Mouse (Mus musculus) brown adipose tissue, adult 24 weeks (tissue): Measurements from ENCODE around the gene 2010111I01Rik. TPM values are rescaled to one million over a fixed set of nuclear protein-coding genes. Genes with fewer than 3 reads are reported as not detected.

Experiments used
- H3K27ac ChIP-seq: fragments of 200-500 bp; replicated peaks from 2 replicates; pipeline ENCODE4 v1.5.1; 2012; ENCODE audit warnings: low read depth, mild to moderate bottlenecking, low read length
- H3K4me1 ChIP-seq: fragments of 200-500 bp; 2 replicates; pipeline ENCODE4 v1.6.1; 2012; ENCODE audit warnings: low read length, mixed read lengths; ENCODE audit not compliant: control insufficient read depth, insufficient read depth, insufficient read length
- H3K4me3 ChIP-seq: fragments of 200-500 bp; 2 replicates; pipeline ENCODE4 v1.5.1; 2012; ENCODE audit warnings: low read depth, mild to moderate bottlenecking, low read length, moderate library complexity; ENCODE audit not compliant: insufficient read depth
- polyA plus RNA-seq: library from polyadenylated mRNA; stranded (reverse); fragments of >200 nt; gene quantifications from 2 replicates; pipeline ENCODE4 v1.2.4, GENCODE M21; 2012; ENCODE audit not compliant: missing spikeins, insufficient read depth, insufficient read length

Gene 2010111I01Rik
- polyA plus RNA-seq, 1 experiment: 10.7 TPM

DNA sequence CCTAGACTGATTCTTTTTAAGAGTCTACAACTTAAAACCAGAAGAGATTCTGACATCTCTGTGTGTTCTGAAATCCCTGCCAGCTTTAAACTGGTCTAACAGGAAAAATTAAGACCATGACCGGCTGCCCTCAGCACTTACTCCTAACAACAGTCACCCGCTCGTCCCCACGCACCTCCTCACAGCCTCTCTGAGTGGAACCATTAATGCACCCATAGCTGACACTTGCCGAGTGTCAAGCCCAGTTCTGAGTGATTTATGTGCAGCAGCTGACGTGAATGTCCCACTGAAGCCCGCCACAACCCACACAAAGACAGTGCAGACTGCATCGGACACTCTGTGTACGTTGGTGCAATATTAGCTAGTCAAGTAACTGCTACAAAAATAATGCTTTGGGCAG is 280.5 kb downstream of the 2010111I01Rik start:
- Histone ChIP-seq H3K4me1 (peaks cover 33% of the 10 kb centered on the region), H3K4me3 (no peak overlapping the region; the same call in 1 of the 2 replicates), H3K27ac (no peak overlapping the region)

- H3K4me1 ChIP-seq: peaks cover 33% of the 10 kb centered on the region
- no peak overlapping the region for H3K4me3 ChIP-seq
- peak overlapping the region; percentile 60; the same call in 1 of the 2 replicates for H3K27ac ChIP-seq
Measured at GRCm38 (mm10) chr13:63245812-63246211, 281.1 kb downstream of the 2010111I01Rik start.

DNA sequence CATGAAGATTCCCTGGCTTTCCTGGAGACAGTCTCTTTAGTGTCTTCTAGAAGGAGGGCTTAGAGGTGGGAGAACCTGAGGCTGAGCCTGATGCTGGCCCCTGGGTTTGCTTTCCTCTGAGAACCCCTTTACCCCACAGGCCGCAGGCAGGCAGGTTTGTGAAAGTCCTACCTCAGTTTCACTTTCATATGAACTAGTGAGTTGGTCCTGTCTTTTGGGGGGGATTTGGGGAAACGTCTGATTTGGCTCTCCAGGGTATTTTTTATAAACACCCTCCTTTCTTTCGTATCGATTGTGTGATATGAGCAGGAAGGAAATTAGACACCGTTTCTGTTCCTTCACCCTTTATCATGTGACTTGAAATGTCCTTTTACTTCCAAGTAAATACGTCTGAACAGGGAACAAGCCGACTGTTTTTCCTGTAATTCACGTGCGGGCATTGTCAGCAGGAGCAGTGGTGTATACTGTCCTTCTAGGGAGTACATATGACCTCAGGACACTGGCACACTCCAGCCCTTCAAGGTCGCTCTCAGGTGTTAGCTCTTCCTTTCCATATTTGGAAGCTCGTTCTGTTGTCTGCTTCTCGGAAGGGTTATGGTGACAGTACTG is 281.7 kb downstream of the 2010111I01Rik start:
- Histone ChIP-seq H3K27ac (peak overlapping the region; percentile 60), H3K4me1 (peaks cover 36% of the 10 kb centered on the region), H3K4me3 (peak overlapping the region; percentile 26; the same call in 1 of the 2 replicates)

DNA sequence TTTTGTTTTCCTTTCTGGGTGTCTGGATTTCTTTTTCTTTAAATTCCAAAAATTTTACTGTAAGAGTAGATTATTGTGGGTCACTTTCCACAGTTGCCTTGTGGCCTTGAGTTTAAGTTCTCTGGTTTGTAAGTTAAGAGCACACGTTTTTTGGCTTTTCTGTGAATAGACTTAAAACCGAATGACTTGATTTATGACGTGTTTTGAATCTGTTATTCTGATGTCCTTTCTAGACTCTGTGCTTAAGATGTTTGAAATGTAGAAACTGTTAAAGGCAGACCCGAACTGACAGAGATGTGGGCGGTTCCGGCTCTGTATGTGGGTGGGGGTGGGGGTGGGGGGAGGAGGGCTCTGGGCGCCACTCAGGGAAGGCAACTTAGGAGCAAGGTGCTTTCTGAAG is 282.3 kb downstream of the 2010111I01Rik start:
- H3K27ac ChIP-seq: peak overlapping the region; percentile 60; the same call in 1 of the 2 replicates

GRCm38 (mm10) chr13:63247631-63248030 is 282.9 kb downstream of the 2010111I01Rik start:
- Histone ChIP-seq H3K4me1 (peaks cover 27% of the 10 kb centered on the region), H3K4me3 (no peak overlapping the region), H3K27ac (no peak overlapping the region)

More for the DNA sequence above, 282.3 kb downstream of the 2010111I01Rik start:
- H3K4me1 ChIP-seq: peaks cover 32% of the 10 kb centered on the region
- H3K4me3 ChIP-seq: no peak overlapping the region

DNA sequence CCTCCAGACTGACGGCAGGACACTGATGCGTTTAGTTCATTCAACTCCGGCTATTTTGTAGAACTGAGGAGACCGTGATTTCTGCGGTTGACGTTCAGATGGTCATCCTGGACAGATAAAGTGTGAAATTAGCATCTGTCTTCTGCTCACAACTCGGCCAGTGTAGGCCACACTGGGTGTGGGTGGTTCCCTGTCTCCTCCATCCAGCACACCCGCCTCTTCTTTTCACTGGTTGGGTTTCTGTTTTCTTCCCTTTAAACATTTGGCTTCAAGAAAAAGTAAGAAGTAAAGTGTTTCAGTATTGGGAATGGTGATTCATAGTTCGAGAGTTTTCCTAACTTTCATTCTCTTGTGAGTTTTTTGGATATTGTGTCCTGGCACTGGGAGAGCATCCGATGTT is 283.6 kb downstream of the 2010111I01Rik start:
- Histone ChIP-seq H3K4me1 (peaks cover 30% of the 10 kb centered on the region), H3K4me3 (no peak overlapping the region), H3K27ac (no peak overlapping the region; the same call in 1 of the 2 replicates)

- Histone ChIP-seq H3K4me1 (peaks cover 32% of the 10 kb centered on the region), H3K27ac (peak overlapping the region; percentile 65), H3K4me3 (no peak overlapping the region)
Measured at GRCm38 (mm10) chr13:63249171-63249570, 284.5 kb downstream of the 2010111I01Rik start.

- H3K4me3 ChIP-seq: no peak overlapping the region
- H3K27ac ChIP-seq: peak overlapping the region; percentile 41; the same call in 1 of the 2 replicates
- H3K4me1 ChIP-seq: peaks cover 38% of the 10 kb centered on the region
Measured at GRCm38 (mm10) chr13:63249741-63250431, 285.2 kb downstream of the 2010111I01Rik start.

GRCm38 (mm10) chr13:63250441-63250980 is 285.8 kb downstream of the 2010111I01Rik start:
- Histone ChIP-seq H3K4me1 (peaks cover 37% of the 10 kb centered on the region), H3K4me3 (no peak overlapping the region), H3K27ac (0 out of 2 replicates have a peak overlapping the region, but pooled peaks have one; percentile 41)

- H3K4me1 ChIP-seq: peaks cover 42% of the 10 kb centered on the region
- peak overlapping the region; percentile 23; the same call in 1 of the 2 replicates for H3K27ac ChIP-seq
- H3K4me3 ChIP-seq: no peak overlapping the region
Measured at GRCm38 (mm10) chr13:63251118-63251889, 286.6 kb downstream of the 2010111I01Rik start.

GRCm38 (mm10) chr13:63252295-63253010 is 287.8 kb downstream of the 2010111I01Rik start:
- Histone ChIP-seq H3K4me3 (no peak overlapping the region), H3K4me1 (peaks cover 42% of the 10 kb centered on the region)

GRCm38 (mm10) chr13:63253147-63253546 is 288.5 kb downstream of the 2010111I01Rik start:
- peaks cover 41% of the 10 kb centered on the region for H3K4me1 ChIP-seq
- H3K27ac ChIP-seq: peak overlapping the region; percentile 62
- H3K4me3 ChIP-seq: no peak overlapping the region

More at GRCm38 (mm10) chr13:63252295-63253010, 287.8 kb downstream of the 2010111I01Rik start:
- peak overlapping the region; percentile 62 for H3K27ac ChIP-seq

DNA sequence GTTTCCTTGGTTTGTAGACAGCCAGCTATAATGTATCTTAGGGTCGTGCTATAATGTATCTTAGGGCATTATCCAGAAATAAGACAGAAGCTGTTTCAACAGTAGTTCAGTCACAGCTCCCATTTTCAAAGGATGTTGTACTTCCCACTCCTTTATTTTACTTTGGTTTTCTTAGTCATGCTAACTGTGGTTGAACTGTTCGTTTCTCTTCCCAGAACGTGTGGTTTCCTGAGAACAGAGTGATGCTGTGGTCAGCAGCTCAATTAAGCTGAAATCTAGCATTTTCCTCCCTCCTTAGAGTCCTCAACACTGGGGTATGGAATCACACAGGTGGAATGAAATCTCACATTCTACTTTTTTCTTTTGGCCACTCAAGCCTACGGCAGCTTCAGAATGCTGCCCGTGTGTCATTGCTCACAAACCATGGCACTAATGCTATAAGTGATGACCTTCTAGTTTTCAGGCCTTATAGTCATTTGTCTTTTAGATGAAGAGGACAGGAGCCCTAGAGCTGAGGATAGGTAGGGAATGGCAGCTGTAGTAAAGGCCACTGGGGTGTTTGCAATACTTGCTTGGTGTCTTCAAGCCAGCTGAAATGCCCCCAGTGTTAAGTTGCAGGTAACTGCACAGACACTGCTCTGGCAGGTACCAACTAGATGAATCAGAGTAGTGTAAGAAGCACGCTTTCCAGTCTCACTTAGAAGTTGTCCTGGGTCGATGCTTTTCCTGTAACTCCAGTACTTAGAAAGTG is 289.4 kb downstream of the 2010111I01Rik start:
- Histone ChIP-seq H3K4me3 (no peak overlapping the region), H3K4me1 (peaks cover 43% of the 10 kb centered on the region)

GRCm38 (mm10) chr13:63255519-63256011 is 290.9 kb downstream of the 2010111I01Rik start:
- H3K27ac ChIP-seq: peak overlapping the region; percentile 87
- peaks cover 51% of the 10 kb centered on the region for H3K4me1 ChIP-seq
- H3K4me3 ChIP-seq: no peak overlapping the region

More for the DNA sequence above, 289.4 kb downstream of the 2010111I01Rik start:
- H3K27ac ChIP-seq: peak overlapping the region; percentile 61
